Mouse (Mus musculus) CD4-positive, CD25-positive, alpha-beta regulatory T cell, adult 4 months (primary cell): ENCODE measurements at regions not wholly inside any gene's neighbourhood (a gene's known extent, or its start where the extent isn't known, plus 50 kb on each side); places are given as distances from the start of the nearest gene placed in this dataset.

Source experiments
- ATAC-seq: one replicate; pipeline ENCODE4 v1.8.0; 2017

DNA sequence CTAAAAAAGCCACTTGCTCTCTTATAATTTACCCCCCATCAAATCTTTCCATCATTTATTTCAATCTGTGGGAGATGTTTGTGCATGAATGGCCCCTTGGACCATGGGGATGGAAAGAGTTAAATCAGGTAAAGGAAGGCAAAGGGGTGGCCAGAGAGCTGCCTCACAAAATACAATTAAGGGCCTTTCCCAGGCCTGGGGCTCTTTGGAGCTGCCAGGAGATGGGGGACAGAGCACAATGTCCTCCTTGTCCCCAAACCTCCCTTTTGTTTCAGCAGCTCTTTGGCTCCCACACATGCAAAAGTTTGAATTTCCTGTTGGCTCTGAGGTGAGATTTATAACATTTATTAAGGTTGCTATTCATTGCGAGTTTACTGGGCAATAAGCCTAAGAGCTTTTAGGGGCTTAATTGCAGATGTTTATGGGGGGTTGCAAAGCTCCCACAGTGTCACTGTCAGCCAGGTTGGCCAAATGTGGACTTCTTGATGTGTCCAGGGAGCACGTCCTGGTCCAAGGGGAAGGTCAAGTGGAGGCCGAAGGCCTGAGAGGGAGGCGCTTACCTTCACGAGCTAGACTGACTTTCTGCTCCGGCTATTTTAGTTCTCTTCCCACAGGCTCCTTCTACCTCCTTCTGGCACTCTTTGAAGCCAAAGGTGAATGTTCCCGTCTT is 628.5 kb downstream of the Lmo4 start:
- ATAC-seq, result no peak

DNA sequence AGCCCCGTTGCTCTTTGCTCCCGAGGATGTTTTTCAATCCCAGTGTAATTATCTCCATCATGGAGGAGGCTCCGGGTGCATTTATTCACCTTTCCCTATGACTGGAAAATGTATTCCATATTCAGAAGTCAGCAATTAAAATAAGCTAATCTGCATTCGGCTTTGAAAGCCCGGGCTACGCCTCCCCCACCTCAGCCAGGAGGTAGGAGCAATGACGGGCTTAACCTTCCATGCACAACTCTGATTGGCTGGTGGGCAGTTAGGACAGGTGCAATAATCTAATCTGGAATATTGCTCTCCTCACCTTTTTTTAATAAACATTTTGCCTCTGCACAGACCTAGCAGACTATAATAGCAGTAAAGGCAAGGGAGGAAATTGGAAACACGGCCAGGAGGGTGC is 629.3 kb downstream of the Lmo4 start:
- ATAC-seq, result no peak

DNA sequence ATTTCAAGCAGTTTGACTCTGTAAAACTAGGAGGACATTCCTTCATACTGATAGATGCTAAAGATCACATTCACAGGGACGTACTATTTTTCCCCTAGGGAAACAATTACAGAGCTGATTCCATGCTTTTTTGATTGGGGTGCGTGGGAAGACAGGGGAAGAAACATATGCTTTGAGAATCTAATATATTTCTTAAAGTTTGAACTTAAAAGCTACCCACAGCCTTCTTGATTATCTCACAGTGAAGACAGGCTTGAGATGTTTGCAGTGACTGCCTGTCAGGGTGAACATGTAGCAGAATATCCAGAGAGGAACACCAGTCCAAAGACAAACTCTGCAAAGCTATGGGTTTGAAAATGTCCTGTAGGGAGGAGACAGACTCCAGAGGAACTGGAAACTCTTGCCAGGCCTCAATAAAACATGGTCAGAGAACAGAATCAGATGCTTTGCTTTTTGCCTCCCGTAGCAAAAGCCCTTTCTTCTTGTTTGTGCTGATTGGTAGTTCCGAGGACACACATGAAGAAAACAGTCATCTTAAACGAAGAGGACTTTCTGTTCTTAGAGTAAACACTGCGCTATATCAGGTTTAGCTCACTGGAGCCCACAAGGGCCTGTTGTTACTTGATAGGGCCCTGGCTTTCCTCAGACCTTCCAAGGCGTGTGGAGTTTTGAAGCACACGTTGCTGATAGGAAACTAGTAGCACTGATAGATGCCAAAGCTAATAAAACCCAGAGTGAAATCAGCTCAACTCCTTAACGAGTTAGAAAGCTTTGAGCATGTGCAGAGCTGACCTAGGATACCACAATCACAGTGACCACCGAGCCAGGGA is 630.8 kb downstream of the Lmo4 start:
- no peak for ATAC-seq

DNA sequence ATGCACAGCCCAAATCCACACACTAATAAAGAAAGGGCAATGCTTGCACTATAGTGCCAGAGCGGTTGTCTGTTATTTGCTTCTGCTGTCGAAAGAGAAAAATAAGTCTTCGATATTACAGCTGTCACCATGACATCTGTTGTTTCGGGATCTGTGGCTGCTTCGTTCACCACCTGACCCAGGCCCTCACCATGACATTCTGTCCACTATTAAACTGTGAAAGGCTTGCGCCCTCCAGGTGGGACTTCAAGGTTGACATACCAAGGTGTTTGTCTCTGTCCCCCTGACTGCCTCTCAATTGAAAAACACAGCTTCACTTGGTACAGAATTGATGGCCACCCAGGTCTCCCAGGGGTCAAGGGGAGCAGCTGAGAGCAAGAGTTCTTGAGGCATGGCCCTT is 635.1 kb downstream of the Lmo4 start:
- ATAC-seq, result no peak

DNA sequence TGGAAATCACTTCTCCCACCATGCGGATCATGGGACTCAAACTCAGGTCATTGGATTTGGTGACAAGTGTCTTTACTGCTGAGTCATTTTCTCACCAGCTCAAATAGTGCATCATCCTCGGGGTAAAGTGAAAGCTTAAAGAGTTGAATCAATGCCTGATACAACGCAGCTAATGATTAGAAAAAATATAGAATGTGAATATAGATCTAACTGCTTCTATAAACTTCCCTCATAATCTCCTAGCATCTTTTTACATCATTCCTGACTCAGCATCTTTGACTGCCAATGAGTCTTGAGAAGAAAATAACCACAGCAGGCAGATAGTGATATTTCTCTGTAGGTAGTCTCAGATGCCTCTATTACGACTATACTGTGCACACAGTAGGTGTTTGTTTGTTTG is 640.0 kb downstream of the Lmo4 start:
- no peak for ATAC-seq

DNA sequence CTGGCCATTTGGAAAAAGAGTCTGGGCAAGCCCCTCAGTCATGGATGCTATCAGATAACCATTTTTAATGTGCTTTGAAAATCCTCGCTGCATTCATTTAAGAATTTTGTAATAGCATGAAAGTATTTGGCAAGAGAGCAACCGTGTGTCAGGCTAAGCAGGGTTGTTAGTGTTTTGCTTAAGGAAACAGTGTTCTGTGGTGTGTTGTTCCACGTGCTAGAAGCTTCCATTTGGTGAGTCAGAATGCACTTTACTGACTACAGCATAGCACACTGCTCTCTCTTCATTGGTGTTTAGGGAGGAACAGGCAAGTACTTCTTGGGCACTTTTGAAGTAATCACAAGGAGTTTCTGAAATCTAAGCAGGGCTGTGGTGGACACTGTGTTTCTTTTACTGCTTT is 661.0 kb upstream of the Pkn2 start:
- no peak for ATAC-seq

DNA sequence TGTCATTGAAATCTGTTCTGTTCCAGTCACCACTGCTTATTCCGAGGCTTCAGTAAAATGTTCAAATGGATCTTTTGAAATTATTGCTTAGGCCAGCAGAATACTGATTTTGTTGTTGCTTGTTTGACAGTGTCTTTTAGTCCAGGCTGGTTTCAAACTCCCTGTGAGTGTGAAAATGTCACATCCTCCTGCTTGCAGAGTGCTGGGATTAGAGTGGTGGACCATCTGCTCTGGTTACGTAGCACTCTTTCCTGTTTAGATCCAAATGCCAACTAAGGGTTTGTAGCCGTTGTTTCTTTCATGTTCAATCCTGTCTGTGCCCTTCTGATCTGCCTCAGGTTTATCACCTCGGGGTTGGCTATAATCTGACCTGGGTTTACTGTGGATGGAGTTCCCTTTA is 646.2 kb upstream of the Pkn2 start:
- no peak for ATAC-seq

DNA sequence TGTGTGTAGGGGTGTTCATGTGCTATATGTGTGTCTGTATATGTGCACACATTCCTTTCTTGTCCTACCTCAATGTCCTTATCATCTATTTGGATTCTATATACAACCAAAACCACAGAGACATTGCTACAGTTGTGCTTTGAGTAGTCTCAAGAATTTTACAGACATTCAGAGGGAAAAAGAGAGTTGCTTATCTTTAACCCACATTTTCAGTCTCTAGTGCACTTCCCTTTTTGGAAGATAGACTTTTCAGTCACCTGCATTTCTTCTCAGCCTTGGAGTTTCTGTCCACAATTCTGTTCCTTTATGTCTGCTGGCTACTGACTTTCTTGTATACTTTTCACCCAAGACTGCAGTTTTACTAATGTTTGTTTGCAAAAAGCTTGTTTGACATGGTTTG is 645.5 kb upstream of the Pkn2 start:
- ATAC-seq, result no peak

DNA sequence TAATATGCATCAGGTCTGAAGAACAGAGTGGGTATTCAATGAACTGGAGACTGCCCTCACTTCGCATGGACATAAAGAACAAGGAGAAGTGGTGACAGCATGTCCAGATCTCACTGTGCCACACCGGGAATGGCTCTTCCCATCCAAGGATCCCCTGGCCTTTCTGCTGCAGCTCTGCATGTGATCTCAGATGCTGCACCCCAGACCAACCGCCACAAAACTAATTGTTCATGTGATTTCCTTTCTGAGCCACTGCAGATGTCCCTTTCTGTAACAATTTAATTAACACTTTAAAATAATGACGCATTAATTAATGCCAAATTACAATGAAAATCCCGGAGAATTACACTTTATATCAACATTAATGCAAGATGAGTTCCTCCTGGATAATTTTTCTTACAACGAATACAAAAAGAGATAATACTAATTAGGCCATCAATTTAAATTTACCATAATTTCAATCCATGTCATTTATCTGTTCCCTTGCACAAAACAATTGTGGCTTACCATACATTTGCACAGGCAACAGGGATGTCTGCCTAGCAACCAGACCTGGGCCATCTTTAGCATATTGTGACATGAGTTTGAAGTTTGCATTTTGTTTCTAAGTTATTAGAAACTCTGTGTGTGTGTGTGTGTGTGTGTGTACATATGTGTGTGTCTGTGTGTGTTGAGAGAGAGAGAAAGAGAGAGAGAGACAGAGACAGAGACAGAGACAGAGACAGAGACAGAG is 630.9 kb upstream of the Pkn2 start:
- no peak for ATAC-seq

DNA sequence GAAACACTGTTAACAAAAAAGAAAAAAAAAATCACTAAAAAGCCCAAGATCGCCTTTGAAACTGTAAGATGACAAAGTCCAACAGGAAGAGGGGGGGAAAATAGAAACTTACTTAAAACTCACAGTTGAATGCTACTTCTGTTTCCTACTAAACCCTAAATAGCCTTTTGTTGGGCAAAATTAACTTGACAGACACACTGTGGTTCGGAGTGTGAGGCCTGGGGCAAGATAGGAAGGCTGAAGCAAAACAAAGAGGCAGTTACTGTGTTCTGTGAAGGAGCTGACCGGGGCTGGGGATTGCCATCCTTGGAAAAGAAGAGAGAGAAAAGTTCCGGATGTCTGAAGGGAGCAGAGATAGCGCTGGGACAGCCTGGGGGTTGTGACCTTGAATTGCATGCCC is 627.7 kb upstream of the Pkn2 start:
- no peak for ATAC-seq

DNA sequence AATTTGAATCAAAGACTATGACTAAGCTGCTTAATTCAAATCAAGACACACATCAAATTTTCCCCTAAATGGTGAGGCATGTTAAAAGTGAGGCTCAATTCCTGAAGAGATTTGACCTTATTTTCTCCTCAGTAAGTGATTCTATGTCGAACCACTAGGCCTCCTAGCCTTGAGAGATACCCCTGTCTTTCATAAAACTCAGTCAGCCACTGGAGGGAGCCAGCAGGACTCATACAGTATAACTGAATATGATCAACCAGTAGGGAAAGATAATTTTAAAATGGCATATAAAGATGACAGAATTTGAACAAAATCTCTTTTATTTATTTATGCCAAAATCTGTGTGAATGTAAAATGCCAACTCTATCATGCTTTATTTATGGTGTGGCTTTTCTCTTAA is 626.5 kb upstream of the Pkn2 start:
- no peak for ATAC-seq

DNA sequence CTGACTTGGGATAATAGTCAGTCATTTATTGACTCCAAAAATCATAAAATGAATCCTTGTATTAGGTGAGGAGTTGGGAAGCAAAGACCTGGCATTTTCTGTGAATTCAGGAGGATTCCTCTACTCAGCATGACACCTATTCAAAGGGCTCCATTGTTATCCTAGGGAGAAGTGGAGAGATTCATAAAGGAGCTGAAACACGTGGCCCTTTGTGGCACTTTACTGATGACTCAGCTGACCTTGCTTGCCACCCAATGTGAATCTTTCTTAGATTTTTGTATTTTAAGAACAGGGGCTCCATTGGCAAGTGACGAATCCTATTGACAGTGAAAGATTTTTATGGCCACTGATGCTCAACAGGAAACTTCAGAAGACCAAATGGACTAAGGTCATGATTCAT is 619.2 kb upstream of the Pkn2 start:
- no peak for ATAC-seq

DNA sequence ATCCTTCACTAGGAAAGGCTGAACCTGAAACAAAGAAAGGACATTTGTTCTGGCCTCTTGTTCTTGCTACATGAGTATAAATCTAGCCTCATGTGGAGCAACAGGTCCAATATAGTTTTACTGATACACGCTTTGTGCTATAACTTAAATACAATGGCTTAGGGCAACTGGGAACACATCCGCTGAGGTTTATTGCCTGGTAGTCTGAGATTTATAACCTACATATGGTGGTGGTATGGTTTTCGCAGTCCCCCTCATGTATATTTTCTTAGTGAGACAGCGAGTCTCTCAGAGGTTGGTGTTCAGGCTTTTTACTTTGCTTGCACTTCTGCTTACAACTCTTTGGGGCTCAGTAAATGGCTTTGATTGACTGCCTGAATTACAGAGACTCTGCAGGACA is 613.6 kb upstream of the Pkn2 start:
- ATAC-seq, result no peak

DNA sequence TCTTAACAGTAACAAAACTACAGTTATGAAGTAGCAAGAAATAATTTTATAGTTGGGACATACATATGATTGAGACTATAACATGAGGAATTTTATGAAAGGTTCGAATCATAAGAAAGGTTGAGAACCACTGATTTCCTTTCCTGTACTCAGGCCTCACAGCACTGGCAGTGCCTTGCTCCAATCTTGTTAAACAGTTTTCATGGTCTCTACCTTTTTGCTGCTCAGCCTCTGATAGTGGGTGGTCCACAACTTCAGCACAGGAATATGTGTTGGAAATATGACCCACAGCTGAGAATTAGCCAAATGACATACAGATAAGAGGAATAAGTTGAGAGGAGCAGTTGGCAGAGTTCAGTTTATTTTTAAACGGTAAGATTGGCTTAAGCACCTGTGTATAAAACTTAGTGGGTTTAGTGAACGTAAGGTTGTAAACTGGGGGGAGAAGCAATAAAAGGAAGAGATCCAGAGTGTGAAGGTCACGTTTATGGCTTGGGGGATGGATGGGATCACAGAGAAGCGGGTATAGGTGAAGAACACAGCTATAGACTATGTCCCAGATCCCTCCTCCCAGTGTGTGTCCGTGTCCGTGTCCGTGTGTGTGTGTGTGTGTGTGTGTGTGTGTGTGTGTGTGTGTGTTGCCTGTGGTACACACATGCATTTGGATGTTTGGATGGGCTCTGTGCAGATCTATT is 596.3 kb upstream of the Pkn2 start:
- ATAC-seq, result no peak

DNA sequence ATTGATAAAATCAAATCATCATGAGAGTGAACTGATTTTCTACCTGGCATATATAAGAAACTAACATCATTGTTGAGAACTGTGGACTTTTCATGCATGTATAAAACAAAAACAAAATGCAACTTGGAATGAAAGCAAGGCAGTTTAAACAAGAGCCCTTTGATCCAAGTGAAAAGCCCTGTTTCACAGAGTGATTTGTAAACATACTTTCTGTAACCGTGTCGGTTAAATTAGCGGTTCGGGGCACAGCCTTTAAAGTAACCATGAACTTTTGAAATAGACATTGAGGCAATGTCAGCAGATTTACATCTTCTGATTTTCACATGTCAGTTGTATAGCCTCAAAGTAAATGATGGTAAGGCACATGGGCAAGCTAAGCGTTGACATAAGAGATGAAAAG is 593.7 kb upstream of the Pkn2 start:
- no peak for ATAC-seq

DNA sequence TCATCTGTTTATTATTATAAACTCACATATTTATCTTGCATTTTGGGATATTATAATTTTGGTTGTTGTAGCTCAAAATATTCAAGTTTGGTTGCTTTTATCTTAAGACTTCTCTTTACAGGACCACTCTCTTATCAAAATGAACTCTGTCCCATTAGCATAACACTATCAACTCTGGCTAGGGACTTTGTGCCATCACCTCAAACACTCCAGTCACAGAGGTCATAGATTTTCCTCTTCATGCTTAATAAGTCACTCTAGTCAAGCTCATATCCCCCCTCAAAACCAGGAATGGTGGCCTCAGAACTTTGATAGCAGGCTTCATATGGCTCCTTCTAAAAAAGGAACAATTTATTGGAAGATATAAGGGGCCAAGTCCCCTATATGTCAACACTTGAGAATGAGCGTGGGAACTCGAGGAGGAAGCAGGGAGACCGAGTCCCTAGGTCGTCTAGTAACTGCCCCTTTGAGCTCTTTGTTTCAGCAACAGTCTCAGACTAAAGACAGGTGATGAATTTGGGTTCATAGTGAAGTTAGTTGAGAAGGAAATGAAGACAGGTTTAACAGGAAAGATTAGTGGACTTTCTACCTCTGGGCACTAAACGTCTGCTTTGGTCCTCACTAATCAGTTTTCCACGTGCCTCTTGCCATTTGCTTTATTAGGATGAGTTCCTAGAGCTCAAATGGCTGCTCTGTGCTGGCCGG is 565.4 kb upstream of the Pkn2 start:
- no peak for ATAC-seq

DNA sequence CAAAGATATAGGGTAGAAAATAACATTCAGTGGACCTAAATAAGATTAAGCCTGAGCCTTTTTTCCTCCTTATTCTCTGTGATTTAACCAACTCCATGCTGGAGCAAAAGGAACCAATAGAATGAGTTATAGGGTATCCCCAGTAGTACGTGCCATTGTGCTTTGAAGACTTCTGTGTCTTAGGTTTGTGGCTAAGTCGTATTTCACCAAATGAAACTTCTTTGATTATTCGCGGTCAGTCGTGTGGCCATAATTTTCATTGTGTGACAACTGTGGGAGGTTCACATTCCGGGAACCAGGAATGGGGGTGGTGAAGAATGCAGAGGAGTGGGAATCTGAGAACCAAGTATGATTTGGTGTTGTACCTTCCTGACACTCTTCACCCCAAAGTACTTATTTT is 535.6 kb upstream of the Pkn2 start:
- ATAC-seq, result no peak

DNA sequence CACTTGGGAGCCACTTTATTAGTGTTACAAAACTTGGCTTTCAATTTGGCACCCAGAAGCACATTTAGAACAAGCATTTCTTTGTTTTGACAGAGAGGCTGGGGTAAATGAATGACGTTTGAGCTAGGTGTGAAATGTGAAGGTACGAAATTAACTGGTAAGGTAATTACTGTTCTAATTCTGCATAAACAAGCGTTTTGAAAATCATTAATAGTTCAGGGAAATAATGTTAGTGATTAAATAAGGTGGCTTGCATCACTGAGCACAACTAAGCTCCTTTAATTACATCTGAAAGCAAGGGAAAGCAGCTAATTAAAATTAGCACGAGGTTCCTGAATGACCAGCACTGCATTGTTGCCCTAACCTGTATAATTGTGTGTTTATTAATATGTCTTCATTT is 529.9 kb upstream of the Pkn2 start:
- ATAC-seq, result no peak

DNA sequence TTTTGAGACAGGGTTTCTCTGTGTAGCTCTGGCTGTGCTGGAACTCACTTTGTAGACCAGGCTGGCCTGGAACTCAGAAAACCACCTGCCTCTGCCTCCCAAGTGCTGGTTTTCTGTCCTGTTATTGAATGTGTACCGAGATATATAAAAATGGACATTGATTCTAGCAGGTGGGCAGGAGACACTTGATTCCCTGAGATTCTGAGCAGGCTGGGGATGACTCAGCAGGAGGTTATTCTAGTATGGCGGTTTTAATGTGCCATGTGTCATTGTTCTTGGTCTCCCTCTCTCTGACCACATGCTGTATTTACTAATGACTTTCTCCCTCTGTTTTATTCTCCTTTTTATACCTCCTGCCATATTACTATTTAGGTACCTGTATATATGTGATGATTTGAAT is 517.2 kb upstream of the Pkn2 start:
- no peak for ATAC-seq

DNA sequence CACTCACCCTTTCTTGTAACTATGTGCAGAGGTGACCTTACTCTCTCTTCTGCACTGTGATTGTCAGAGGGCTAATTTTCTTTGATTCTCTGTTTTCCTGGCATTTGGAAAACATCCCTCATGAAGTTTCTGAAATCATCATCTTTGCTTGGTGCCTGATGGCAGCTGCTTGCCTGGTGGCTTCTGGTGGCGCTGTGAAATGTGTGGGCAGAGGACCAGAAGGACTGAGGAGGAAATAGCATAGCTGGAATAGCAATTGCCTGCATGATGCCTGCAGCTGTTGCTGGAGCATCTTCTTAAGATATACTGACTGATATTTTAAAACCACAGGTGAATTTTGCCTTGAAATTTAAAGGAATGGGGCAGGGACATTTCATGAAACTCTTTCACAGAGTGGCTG is 502.6 kb upstream of the Pkn2 start:
- ATAC-seq, result no peak

DNA sequence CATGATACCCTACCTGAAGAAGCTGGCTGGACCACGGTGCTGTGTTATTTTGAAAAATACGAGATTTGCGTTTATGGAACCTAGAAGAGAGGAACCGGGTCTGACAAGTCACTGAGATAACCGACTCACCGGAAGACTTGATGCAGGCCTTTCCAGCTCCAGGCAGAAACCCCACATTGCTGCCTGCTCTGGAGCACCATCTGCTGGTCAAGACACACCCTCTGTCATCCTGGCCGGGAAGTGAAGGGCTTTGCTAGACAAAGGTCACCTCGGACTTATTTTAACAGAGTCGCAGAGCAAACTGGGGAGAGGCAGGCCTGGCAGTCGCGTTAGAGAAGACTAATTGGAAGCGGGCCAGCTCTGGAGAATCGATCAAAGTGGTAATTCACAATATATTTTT is 497.4 kb upstream of the Pkn2 start:
- no peak for ATAC-seq

DNA sequence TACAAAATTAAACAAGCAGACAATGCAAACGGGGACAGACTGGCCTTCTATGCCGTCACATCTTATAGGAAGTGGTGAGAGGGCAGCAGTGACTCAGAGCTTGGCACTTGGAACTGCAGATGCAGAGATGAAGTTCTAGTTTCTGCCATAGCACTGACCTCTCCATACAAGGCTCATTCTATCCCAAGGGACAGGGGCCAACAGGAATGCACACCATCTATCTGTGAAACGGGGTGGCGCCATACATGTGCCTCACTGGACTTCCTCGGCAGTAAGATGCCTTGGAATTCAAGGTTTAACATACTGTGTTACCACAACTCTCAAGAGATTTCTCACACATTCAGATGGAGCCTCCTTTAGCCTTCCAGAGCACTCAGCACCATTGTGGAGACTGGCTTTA is 495.6 kb upstream of the Pkn2 start:
- ATAC-seq, result no peak
